Mouse (Mus musculus) layer of hippocampus, postnatal 10 days (tissue): ENCODE measurements around the gene Mobp. TPM values are rescaled to one million over a fixed set of nuclear protein-coding genes. Genes with fewer than 3 reads are reported as not detected.
"Not testable (repeated sequence)": the region's sequence is repeated elsewhere in the genome, so short reads cannot be mapped to it uniquely, and the experiment has no call there.

Source experiments
- DNase-seq, 2 experiments: peaks; one replicate each; pipeline ENCODE4 v3.0.0; 2021; ENCODE audit warnings: low spot score in 2 of 2
- long read RNA-seq: library from polyadenylated mRNA; stranded (forward); transcript quantifications from one replicate; pipeline ENCODE4 v2.0.0, GENCODE M21; 2023
- total RNA-seq, 2 experiments: library from RNA; stranded (reverse); gene quantifications; 2 replicates each; pipeline ENCODE4 v1.2.3; 2021

Gene Mobp
- total RNA-seq, result 10 to 100 TPM; 16.2 to 17.0 TPM
- long read RNA-seq, transcript Mobp-204 (6 exons, 2,609 nt), result major isoform, 9 of 15 reads
- long read RNA-seq, partial matches to known transcripts, result 1 of 15 reads
- long read RNA-seq, other reads (novel, unspliced or antisense), result 4 of 15 reads

GRCm38 (mm10) chr9:120149222-120149828, at the start of gene Mobp:
Mobp (plus strand) TSS chr9:120149707.
- DNase-seq, result no peak

GRCm38 (mm10) chr9:120101165-120101564, 48.3 kb upstream of the Mobp start:
- no peak for DNase-seq

- not testable (repeated sequence) for DNase-seq
These were observed 40.6 kb upstream of the Mobp start for GRCm38 (mm10) chr9:120108953-120109352.

- peak; percentile 94 to 97 for DNase-seq
These were observed 39.1 kb upstream of the Mobp start, which contains the start of gene Slc25a38 for GRCm38 (mm10) chr9:120110211-120111018. Slc25a38 (plus strand) TSS chr9:120110374.

GRCm38 (mm10) chr9:120111156-120111945, 38.2 kb upstream of the Mobp start:
- DNase-seq, result no peak

GRCm38 (mm10) chr9:120112472-120112871, 37.0 kb upstream of the Mobp start:
- no peak for DNase-seq

- DNase-seq, result no peak
These were observed 36.1 kb upstream of the Mobp start for GRCm38 (mm10) chr9:120113456-120113855.

- DNase-seq, result no peak
These were observed 35.3 kb upstream of the Mobp start for GRCm38 (mm10) chr9:120114051-120114788.

- DNase-seq, result no peak
These were observed 34.7 kb upstream of the Mobp start for GRCm38 (mm10) chr9:120114789-120115151.

- DNase-seq, result no peak
These were observed 33.9 kb upstream of the Mobp start for GRCm38 (mm10) chr9:120115580-120115979.

GRCm38 (mm10) chr9:120116184-120116624, 33.3 kb upstream of the Mobp start:
- DNase-seq, result no peak

GRCm38 (mm10) chr9:120118212-120118611, 31.3 kb upstream of the Mobp start:
- DNase-seq, result no peak

GRCm38 (mm10) chr9:120120503-120120902, 29.0 kb upstream of the Mobp start:
- no peak for DNase-seq

GRCm38 (mm10) chr9:120126868-120127267, 22.6 kb upstream of the Mobp start:
- no peak for DNase-seq

- peak; percentile 96 for DNase-seq
These were observed 21.8 kb upstream of the Mobp start, which contains the start of gene Rpsa for GRCm38 (mm10) chr9:120127538-120128251. Rpsa (plus strand) TSS chr9:120127689.

- no peak for DNase-seq
These were observed 20.2 kb upstream of the Mobp start for GRCm38 (mm10) chr9:120129276-120129675.

GRCm38 (mm10) chr9:120131784-120132288, 17.7 kb upstream of the Mobp start:
- DNase-seq, result no peak

- no peak for DNase-seq
These were observed 16.3 kb upstream of the Mobp start for GRCm38 (mm10) chr9:120132980-120133754.
